Mouse (Mus musculus) urinary bladder, postnatal 25 days (tissue): ENCODE data around the gene Slc26a11.
A peak's percentile ranks its signal among the peaks of the same experiment; 100 is the strongest.

Experiments
- DNase-seq: peaks from one replicate; pipeline ENCODE4 v3.0.0; 2022; ENCODE audit warnings: low spot score

Gene Slc26a11

GRCm38 (mm10) chr11:119402501-119403160 is 47.3 kb downstream of the Slc26a11 start:
- DNase-seq = no peak

GRCm38 (mm10) chr11:119404627-119405026 is 49.3 kb downstream of the Slc26a11 start:
- DNase-seq = peak; percentile 19

- DNase-seq = no peak
These were observed 52.0 kb downstream of the Slc26a11 start for GRCm38 (mm10) chr11:119407381-119407780.

GRCm38 (mm10) chr11:119407977-119408376 is 52.6 kb downstream of the Slc26a11 start:
- no peak for DNase-seq

GRCm38 (mm10) chr11:119419327-119420118 is 64.2 kb downstream of the Slc26a11 start:
- DNase-seq = no peak

GRCm38 (mm10) chr11:119420426-119420825 is 65.1 kb downstream of the Slc26a11 start:
- no peak for DNase-seq

- DNase-seq = no peak
These were observed 72.1 kb downstream of the Slc26a11 start for GRCm38 (mm10) chr11:119427431-119427830.

GRCm38 (mm10) chr11:119427986-119428385 is 72.6 kb downstream of the Slc26a11 start:
- no peak for DNase-seq

- peak; percentile 25 for DNase-seq
These were observed 73.3 kb downstream of the Slc26a11 start for GRCm38 (mm10) chr11:119428649-119429136.
